Mouse (Mus musculus) layer of hippocampus, postnatal 14 days (tissue): ENCODE measurements at regions not wholly inside any gene's neighbourhood (a gene's known extent, or its start where the extent isn't known, plus 50 kb on each side); places are given as distances from the start of the nearest gene placed in this dataset.

ENCODE experiments used
- DNase-seq, 2 experiments: peaks; one replicate each; pipeline ENCODE4 v3.0.0; 2021 to 2022; ENCODE audit warnings: low spot score in 2 of 2, mixed read lengths in 1 of 2

GRCm38 (mm10) chr9:24942943-24943342 is 146.3 kb upstream of the Gm10181 start:
- DNase-seq, result no peak

- DNase-seq, result no peak
Observed at GRCm38 (mm10) chr9:24943830-24944229, 145.4 kb upstream of the Gm10181 start.

- no peak for DNase-seq
Observed at GRCm38 (mm10) chr9:24952516-24952915, 136.7 kb upstream of the Gm10181 start.

- no peak for DNase-seq
Observed at GRCm38 (mm10) chr9:24955641-24956040, 133.6 kb upstream of the Gm10181 start.

GRCm38 (mm10) chr9:24956566-24956965 is 132.7 kb upstream of the Gm10181 start:
- DNase-seq, result no peak

- no peak for DNase-seq
Observed at GRCm38 (mm10) chr9:24963290-24963689, 125.9 kb upstream of the Gm10181 start.

GRCm38 (mm10) chr9:24967571-24967970 is 121.7 kb upstream of the Gm10181 start:
- no peak for DNase-seq

GRCm38 (mm10) chr9:24974021-24974741 is 115.0 kb upstream of the Gm10181 start:
- no peak for DNase-seq

GRCm38 (mm10) chr9:24982796-24983195 is 106.4 kb upstream of the Gm10181 start:
- no peak for DNase-seq

- DNase-seq, result no peak
Observed at GRCm38 (mm10) chr9:24994491-24994890, 94.7 kb upstream of the Gm10181 start.

GRCm38 (mm10) chr9:25021095-25021691 is 68.0 kb upstream of the Gm10181 start:
- peak in 1 of 2 experiments; percentile 10 for DNase-seq

GRCm38 (mm10) chr9:25022439-25022838 is 66.8 kb upstream of the Gm10181 start:
- no peak for DNase-seq

GRCm38 (mm10) chr9:25024486-25024885 is 64.7 kb upstream of the Gm10181 start:
- DNase-seq, result no peak

GRCm38 (mm10) chr9:25027581-25027980 is 61.6 kb upstream of the Gm10181 start:
- DNase-seq, result peak; percentile 68 to 70

GRCm38 (mm10) chr9:25028305-25028704 is 60.9 kb upstream of the Gm10181 start:
- peak; percentile 25 to 32 for DNase-seq

GRCm38 (mm10) chr9:25031466-25031865 is 57.8 kb upstream of the Gm10181 start:
- DNase-seq, result no peak
